Mouse (Mus musculus) brain, adult 2 months (tissue): ENCODE measurements around the gene Camk2d.

ENCODE experiments used
- DNase-seq: peaks from one replicate; pipeline ENCODE4 v3.0.0; 2011; ENCODE audit warnings: low read depth, low spot score

Gene Camk2d

DNA sequence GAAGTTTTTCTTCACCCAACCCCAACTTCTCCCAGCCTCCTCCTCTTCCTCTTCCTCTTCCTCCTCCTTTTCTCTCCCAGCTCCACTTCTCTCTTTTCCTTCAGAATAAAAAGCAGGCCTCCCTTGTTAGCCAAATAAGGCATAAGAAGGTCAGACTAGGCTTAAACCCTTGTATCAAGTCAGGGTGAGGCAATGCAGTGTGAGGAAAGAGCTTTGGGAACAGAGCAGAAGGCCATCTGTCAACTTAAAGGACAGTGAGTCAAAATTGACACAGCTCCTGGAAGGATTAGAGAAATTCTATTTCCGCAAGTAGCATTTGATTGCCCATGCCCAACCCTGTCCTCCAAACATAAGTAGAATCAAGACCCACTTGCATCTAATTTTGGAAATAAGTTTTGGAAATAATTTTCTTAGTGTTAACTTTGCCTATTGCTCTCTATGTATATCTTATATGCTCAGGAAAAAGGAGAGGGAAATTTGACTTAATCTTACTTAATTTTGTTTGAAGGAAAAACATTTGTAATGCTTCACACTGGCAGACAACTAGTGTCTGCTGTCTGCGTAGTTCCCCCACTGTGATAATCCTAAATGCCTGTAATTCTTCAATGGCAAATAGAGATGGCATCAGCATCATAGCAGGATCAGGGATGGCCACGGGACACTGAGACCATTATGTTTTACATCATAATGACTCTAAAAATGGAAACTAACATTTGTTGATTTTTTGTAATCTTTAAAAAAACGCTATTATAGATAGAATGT, 16.8 kb downstream of the Camk2d start:
- DNase-seq, result peak; percentile 93

DNA sequence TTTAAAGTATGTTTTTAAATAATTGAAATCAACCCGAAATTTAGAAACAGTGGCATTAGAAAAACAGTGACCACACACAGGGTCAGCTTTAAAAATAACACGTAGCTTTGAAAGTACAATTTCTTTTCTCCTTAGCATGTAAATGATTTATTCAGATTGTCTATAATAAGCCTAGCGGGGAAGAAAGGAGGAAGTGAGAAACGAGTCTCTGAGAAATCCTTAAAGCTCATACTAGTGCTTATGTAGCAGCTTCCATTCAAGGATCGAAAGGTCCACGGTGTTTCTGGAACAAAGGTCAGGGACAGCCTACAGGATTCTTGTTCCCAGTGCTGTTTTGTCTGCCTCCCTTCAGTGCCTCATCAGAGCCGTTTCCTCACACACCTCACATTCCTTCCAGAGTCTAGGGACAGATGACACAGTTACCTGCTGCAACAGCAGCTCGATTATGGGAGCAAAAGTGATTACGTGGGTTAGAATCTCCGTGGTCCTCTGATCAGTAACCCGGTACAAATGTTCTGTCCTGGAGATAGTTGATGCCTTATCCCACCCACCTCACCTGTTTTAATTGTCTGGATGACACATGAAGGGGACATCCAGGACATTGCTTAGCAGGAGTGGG, 17.5 kb downstream of the Camk2d start:
- DNase-seq, result no peak

GRCm38 (mm10) chr3:126615306-126615705, 19.2 kb downstream of the Camk2d start:
- no peak for DNase-seq

GRCm38 (mm10) chr3:126620152-126620551, 24.1 kb downstream of the Camk2d start:
- no peak for DNase-seq

DNA sequence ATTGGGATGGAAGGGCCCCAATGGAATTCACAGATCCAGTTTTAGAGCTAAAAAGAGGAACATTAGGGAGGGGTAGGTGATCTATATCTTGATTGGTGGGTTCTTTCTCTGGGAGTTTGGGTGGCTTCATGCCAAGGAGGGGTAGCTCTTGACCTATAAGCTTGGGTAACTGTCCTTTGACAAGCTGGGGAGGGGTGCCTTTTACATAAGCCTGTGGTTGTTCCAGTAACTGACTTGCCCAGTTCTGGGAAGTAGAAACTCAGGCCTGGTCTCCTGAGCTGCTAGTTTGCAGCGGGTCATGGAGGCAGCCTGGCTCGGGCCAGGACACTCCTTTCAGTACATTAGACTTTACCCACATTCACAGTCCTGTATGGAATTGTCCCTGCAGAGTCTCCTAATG, 26.4 kb downstream of the Camk2d start:
- DNase-seq, result no peak

DNA sequence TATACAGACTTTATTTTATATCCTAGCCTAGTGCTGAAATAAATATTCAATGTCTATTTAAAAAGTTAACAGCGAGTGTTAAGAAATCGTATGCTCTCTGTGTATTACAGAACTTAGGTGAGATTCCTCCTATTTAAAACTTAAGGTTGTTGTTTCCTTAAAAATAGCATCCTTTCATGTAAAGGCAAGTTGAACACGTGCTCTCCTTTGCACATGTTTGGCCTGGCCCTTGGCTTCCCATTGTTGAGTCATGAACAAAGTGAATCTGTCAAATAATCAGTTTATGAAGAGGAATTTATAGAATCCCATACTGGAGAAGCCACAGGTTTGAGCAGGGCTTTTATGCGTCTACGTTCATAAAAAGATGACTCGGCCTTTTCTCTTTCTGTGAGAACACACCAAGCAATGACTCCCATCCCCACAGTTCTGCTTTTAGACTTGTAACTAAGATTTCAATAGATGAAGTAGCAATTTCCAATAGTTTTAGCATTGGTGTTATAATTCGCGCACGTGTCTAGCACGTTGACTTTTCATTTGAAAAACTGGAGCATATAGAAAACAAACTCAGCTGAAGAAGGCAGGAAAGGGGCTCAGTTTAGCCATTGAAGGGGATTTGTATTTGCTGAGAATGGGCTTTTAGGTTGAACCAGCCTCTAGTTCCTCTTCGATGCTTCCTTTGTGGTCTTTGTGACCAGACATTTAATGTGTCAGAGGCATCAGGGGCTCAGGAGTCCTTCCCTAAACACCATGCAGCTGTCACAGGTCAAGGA, 29.1 kb downstream of the Camk2d start:
- DNase-seq, result no peak

DNA sequence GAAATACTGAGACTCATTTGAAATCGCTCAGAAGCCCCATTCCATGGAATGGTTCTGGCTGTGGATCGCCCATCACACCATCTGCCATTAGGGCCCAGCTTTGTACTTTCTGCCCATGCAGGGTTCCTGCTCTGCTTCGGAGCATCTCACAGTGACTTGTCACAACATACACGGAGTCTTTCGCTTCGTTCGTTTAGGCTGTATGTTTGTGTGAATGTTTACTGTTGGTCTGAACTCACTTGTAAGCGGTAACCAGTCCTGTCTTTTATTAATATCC, 29.6 kb downstream of the Camk2d start:
- DNase-seq, result peak; percentile 48

- DNase-seq, result no peak
These were observed 31.9 kb downstream of the Camk2d start for GRCm38 (mm10) chr3:126627968-126628367.

DNA sequence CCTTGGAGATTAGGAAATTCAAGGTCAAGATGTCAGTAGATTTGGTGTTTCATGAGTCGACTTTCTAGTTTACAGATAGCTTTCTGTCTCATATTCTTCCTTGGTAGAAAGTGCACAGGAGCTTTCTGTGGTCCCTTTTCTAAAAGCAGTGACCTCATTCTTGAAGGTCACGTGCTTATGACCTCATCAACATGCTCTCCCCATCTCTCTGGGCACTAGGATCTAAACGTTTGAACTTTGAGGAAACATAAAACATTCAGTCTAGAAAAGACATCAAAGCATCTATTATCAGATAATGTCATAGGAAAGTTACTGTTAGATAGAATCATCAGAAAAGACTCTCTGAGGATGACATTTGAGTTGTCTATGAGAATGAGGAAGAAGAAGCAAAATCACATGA, 32.3 kb downstream of the Camk2d start:
- no peak for DNase-seq

DNA sequence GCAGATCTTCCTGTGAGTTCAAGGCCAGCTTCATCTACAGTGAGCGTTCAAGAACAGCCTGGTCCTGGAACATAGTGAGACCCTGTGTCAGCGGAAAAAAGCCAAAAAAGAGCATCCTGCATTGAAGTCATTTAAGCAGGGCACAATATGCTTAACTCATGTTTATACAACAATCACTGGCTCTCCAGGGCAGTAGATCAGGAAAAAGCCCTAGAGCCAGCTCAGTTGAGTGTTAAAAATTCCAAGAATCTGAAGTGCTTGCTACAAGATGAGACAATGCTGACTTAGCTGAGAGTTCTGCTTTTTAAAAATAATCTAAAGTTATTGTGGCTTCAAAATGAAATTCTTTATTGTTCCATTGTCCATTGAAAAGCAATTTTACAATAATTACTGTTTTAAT, 32.9 kb downstream of the Camk2d start:
- DNase-seq, result no peak

GRCm38 (mm10) chr3:126630111-126630869, 34.2 kb downstream of the Camk2d start:
- DNase-seq, result no peak

- DNase-seq, result peak; percentile 96
These were observed 35.5 kb downstream of the Camk2d start for GRCm38 (mm10) chr3:126631583-126631982.

- peak; percentile 94 for DNase-seq
These were observed 36.5 kb downstream of the Camk2d start for GRCm38 (mm10) chr3:126632580-126632979.

DNA sequence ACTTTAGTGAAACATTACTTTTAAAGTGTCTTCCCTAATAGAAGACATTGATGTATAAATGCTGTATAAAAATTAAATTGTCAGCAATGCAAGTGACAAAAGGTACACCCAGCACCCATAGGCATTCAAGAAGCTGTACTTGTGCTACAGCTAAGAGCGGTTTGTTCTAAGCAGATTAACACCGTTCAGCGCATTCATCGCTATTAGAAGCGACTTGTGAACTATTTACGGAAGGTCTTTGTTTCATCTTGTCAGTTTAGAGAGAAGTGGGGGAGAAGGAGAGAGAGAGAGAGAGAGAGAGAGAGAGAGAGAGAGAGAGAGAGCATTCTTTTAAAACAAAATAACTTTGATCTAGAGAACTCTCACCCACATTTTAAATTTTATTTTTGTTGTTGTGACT, 38.1 kb downstream of the Camk2d start:
- DNase-seq, result peak; percentile 26

DNA sequence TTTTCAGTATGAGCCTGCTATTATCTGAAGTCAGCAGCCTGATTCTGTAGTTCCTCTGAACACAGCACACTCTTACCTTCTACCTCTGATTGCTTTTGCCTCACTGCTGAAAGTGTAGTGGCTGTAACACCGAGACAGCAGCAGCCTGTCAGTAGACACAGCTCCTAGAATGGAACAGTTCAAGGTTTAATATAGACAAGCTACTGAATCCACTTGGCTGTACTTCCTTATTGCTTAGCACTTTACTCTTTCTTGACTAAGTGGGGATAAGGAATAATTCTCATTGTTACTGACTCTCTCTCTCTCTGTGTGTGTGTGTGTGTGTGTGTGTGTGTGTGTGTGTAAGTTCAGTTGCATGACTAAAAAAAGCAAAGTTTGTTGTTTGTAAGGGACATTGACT, 42.2 kb downstream of the Camk2d start:
- DNase-seq, result no peak

DNA sequence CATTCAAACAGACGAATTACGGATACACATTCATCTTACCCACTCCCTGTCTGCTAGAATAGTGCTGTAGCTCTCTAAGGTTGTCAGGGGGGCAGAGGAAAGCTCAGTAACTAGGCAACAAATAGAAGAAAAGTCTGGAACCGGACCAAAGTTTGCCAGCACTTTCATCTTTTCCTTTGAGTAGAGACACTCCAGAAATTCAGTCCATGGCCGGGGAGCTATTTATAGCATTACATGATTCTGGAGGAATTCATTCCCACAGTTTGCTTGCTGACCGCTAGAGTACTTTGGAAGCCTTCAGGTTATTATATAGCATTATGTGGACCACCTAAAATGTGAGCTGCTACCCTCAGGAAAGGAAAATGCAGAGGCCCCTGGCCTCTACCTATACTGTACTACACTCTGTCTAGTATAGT, 43.0 kb downstream of the Camk2d start:
- peak; percentile 66 for DNase-seq

DNA sequence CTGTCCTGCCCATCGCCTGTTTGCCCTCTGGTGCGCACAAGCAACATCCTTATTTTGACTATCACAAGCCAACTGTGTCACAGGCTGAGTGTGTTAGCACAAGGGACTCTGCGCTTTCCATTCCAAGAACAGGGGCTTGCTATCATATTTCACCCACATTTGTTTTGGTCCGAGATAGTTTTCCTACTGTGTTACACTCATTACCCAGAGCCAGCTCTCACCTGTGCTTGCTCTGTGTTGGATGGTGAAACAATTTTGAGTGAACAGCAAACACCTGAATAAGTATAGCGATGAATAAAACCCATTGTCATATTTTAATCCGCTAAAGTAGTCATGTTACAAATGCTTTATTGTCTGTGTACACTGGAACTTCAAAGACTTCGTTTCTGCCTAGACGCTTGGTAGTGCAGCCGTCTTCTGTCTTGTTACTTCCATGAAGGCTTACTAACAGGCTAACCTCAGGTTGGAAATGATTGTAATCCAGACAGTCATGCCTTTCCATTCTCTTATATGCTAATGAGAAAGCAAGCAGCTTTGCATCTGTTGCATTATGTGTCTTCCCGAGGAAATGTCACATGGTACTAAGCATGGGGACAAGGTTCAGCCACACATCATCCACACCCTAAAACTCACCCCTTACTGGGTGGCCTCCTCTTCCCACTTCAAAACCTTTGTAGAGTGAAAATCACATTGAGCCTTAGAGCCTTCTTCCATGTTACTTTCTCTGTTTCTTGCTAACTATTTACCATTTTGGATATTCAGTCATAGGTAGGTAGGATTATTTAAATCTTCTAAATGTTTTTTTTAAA, 44.5 kb downstream of the Camk2d start:
- no peak for DNase-seq

DNA sequence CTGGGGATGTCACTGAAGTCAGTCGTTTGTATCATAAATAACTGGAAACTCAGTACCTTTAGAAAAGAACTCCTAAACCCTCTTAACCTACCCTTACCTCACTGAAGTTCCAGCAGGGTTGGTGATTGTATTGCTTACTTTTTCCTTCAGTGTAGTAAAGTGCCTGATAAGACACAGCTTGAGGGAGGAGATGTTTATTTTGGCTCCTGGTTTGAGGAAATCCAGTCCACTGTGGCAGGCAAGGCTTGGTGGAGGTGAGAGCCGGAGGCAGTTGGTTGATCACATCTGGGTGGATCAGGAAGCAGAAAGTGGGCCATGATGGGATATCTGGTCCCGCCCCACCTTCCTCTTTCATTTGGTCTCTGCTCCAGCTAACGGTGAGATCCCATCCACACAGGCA, 45.3 kb downstream of the Camk2d start:
- DNase-seq, result no peak

DNA sequence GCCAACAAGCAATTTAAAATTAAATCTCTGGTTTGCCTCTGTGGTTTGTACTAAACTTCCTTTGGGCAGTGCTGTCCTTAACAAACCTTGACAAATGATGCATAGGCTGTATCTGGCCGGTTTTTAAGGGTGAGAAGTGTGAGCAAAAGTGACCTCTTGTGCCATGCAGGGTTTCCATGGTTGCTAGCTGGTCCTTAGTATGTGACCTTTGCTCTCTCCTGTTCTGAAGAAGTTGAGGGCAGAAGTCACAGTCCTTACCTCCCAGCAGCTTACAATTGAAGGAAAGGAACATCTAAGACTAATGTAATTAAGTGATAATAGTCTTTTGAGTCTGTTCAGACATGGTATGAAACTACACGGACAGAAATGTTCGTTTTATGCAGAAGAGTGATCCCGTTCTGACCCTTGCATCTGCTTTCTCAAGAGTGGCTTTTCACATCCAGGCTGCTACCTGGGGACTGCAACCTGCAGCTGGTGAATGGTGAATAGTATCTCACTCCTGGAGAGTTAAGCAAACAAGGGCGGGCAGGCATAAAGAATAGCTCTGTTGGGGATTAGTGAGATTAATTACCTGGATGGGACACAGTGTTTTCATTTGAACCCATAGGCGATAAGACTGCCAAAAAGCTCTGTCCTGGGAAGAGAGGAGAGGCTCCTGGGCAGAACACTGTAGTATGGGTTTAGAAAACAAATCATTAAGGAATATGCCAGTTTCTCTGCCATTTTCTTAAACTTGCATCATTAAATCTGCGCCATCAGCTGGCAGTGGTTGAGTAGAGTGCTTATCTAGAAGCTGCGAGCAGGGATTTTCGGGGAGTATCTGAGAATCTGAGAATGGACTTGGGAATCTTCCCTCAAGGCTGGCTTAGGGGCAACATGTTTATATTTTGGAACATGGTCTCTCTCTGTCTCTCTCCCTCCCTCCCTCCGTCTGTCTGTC, 47.2 kb downstream of the Camk2d start:
- peak; percentile 39 for DNase-seq

- no peak for DNase-seq
These were observed 54.2 kb downstream of the Camk2d start for GRCm38 (mm10) chr3:126650332-126650731.
